Mouse (Mus musculus): Measurements from ENCODE around the gene Ikzf1.

The Ikzf1 gene

DNA sequence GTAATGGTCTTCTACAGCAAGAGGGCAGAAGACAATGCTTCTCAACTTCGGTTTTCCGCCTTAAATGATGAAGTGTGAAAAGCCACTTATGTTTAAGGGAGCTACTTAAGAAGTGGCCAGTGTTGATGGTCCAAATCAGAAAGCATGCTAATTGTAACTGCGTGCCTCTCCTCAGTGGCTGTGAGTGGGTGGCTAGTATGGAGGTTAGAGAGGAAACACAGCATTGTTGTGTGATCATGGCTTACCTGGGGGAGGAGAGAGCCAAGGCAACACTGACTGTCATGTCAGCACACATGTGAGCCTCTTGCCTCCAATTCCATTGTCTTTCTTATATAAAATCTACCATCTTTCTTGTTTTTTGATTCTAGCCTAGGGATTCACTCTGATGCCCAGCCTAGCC, 8.6 kb downstream of the Ikzf1 start:
- Histone ChIP-seq H3K4me3 (replicated peaks; ENCODE audit: low read length) (no peak overlapping the region), H3K36me3 (ENCODE audit: insufficient read depth, low read length) (no peaks in the 10 kb centered on the region), H3K27me3 (ENCODE audit: insufficient read depth, low read length) (peaks cover 23% of the 10 kb centered on the region), H3K9me3 (ENCODE audit: low read length) (no peaks in the 10 kb centered on the region), H3K4me1 (replicated peaks; ENCODE audit: low read depth, low read length) (no peaks in the 10 kb centered on the region)
- TF ChIP-seq POU5F1 (IDR thresholded peaks at IDR 0.05; ENCODE audit: borderline replicate concordance, low read length) (no peak), CTCF (conservative IDR thresholded peaks at IDR 0.05; ENCODE audit: low read length) (no peak), NANOG (IDR thresholded peaks at IDR 0.05; ENCODE audit: borderline replicate concordance, low read length) (no peak)

DNA sequence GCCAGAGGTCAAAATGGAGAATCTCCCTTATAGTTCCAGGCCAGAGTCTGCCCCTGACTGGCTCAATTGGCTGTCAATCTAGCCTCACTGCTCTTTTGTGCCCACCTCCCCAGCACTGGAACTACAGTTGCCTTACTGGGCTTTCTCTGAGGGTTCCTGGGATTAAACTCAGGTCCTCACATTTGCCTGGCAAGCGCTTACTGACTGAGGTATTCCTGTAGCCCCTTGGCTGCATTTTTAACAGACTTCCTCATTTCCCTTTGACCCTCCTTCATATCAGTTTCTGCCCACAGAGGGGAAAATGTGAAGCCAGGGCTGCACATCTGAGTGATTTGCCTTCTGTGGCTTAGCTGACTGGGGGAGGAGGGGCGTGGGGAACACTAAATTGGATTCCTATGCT, 9.3 kb downstream of the Ikzf1 start:
- no peaks in the 10 kb centered on the region for H3K36me3 ChIP-seq (ENCODE audit: insufficient read depth, low read length)
- no peaks in the 10 kb centered on the region for H3K9me3 ChIP-seq (ENCODE audit: low read length)
- H3K27me3 ChIP-seq (ENCODE audit: insufficient read depth, low read length): peaks cover 19% of the 10 kb centered on the region
- no peak overlapping the region for H3K4me3 ChIP-seq (replicated peaks; ENCODE audit: low read length)
- TF ChIP-seq CTCF (conservative IDR thresholded peaks at IDR 0.05; ENCODE audit: low read length) (no peak), NANOG (IDR thresholded peaks at IDR 0.05; ENCODE audit: borderline replicate concordance, low read length) (no peak), POU5F1 (IDR thresholded peaks at IDR 0.05; ENCODE audit: borderline replicate concordance, low read length) (no peak)
- H3K4me1 ChIP-seq (replicated peaks; ENCODE audit: low read depth, low read length): no peaks in the 10 kb centered on the region

DNA sequence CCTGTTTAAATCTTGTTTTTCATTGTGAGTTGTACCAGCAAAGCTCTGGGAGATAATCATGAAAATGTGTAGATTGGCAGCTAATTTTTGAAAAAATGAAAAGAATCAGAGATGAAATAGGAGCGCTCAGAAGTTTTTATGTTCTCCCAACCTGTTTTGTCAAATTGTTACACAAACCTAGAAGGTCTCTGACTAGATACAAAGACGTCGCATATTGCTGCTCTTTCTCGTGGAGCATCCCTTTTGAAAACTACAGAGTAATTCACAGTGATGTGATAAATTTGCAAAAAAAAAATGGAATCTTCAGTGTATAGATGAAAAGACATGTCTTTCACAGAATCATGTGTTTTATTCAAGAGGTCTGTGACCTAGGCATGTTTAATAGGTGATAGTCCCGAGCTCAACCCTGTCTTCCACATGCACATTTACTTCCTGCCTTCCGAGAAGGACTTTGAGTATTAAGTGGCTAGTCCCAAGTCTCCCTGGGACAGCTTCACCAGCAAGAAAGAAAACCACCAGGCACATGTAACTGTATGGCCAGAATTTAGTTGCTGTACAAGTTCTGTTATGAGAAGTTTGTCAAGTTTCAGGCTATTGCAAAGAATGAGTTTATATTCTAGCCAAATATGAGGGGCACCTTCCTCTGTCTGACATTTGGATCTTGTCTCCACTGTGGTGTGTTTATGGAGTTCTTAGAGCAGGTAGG, 9.8 kb downstream of the Ikzf1 start:
- Histone ChIP-seq H3K36me3 (ENCODE audit: insufficient read depth, low read length) (no peaks in the 10 kb centered on the region), H3K27me3 (ENCODE audit: insufficient read depth, low read length) (peaks cover 17% of the 10 kb centered on the region)
- TF ChIP-seq CTCF (conservative IDR thresholded peaks at IDR 0.05; ENCODE audit: low read length) (no peak), NANOG (IDR thresholded peaks at IDR 0.05; ENCODE audit: borderline replicate concordance, low read length) (no peak), POU5F1 (IDR thresholded peaks at IDR 0.05; ENCODE audit: borderline replicate concordance, low read length) (no peak)

DNA sequence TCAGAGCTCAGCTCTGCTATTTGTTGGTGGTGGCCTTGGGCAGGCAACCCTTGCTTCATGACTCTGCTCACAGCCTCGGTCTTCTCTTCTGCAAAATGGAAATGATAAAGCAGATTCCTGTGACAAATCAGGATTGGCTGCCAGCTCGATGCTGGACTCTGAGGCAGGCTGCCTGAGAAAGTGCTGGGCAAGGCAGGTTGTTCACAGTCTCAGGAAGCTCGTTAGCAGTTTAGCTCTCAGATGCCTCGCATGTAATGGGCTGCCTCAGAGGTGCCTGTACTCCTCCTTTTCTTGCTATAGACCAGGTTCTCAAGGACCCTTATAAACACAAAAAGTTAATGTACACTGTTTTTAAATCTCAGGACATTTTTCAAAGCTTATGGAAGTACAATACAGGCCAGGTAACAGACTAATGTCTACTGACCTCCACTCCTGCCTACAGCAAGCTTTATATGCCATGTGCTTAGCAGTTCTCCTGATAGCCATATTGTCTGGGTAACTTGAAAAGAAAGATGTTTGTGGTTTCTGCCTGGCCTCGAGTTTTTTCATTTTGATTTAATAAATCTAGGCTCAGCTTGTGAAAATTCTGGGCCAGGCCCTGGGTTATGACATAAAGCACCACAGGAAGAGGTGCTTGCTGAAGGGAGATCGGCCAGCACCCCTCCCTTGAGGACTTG, 10.5 kb downstream of the Ikzf1 start:
- H3K36me3 ChIP-seq (ENCODE audit: insufficient read depth, low read length): no peaks in the 10 kb centered on the region
- H3K4me1 ChIP-seq (replicated peaks; ENCODE audit: low read depth, low read length): no peaks in the 10 kb centered on the region
- no peaks in the 10 kb centered on the region for H3K9me3 ChIP-seq (ENCODE audit: low read length)
- peaks cover 10% of the 10 kb centered on the region for H3K27me3 ChIP-seq (ENCODE audit: insufficient read depth, low read length)
- H3K4me3 ChIP-seq (replicated peaks; ENCODE audit: low read length): no peak overlapping the region
- TF ChIP-seq CTCF (conservative IDR thresholded peaks at IDR 0.05; ENCODE audit: low read length) (no peak), NANOG (IDR thresholded peaks at IDR 0.05; ENCODE audit: borderline replicate concordance, low read length) (no peak), POU5F1 (IDR thresholded peaks at IDR 0.05; ENCODE audit: borderline replicate concordance, low read length) (no peak)

More for the DNA sequence above, 9.8 kb downstream of the Ikzf1 start:
- H3K4me3 ChIP-seq (replicated peaks; ENCODE audit: low read length): no peak overlapping the region
- no peaks in the 10 kb centered on the region for H3K9me3 ChIP-seq (ENCODE audit: low read length)
- H3K4me1 ChIP-seq (replicated peaks; ENCODE audit: low read depth, low read length): no peaks in the 10 kb centered on the region

DNA sequence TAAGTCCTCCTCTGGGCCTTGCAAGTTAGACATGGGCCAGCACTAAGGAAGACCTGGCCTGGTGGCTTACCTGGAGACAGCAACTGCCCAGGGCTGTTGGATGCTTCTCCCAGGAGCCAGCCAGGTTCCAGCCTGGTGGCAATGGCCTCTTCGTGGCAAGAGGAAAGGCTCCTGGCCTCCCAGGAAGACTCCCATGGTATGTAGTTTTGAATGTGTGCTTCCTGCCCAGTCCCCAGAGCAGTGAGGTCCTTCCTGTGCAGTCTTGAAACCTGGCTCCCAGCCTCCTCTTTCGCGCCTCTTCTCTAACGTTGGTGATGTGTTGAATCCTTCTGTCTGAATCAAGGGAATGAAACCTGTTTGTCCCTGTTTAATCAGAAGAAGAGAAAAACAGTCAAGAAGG, 11.1 kb downstream of the Ikzf1 start:
- no peak overlapping the region for H3K4me3 ChIP-seq (replicated peaks; ENCODE audit: low read length)
- peaks cover 9% of the 10 kb centered on the region; the same call in 1 of the 2 replicates for H3K27me3 ChIP-seq (ENCODE audit: insufficient read depth, low read length)
- TF ChIP-seq NANOG (IDR thresholded peaks at IDR 0.05; ENCODE audit: borderline replicate concordance, low read length) (no peak), POU5F1 (IDR thresholded peaks at IDR 0.05; ENCODE audit: borderline replicate concordance, low read length) (no peak), CTCF (conservative IDR thresholded peaks at IDR 0.05; ENCODE audit: low read length) (no peak)
- H3K9me3 ChIP-seq (ENCODE audit: low read length): no peaks in the 10 kb centered on the region
- H3K36me3 ChIP-seq (ENCODE audit: insufficient read depth, low read length): no peaks in the 10 kb centered on the region
- H3K4me1 ChIP-seq (replicated peaks; ENCODE audit: low read depth, low read length): no peaks in the 10 kb centered on the region

DNA sequence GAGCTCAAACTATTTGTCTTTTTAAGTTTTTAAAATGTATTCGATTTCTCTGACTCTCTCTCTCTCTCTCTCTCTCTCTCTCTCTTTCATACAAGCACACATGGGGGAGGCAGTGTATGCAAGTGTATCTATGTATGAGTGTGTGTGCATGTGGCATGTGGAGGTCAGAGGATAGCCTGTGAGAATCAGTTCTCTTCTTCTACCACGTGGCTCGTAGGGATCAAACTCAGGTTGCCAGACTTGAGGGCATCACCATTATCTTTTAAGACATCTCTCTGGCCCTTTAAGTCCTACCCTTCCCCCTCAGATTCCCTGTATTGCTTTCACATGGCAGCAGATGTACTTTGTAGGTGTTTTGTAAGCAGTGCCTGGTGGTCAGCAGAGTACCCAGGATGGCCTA, 12.0 kb downstream of the Ikzf1 start:
- TF ChIP-seq POU5F1 (IDR thresholded peaks at IDR 0.05; ENCODE audit: borderline replicate concordance, low read length) (no peak), CTCF (conservative IDR thresholded peaks at IDR 0.05; ENCODE audit: low read length) (no peak), NANOG (IDR thresholded peaks at IDR 0.05; ENCODE audit: borderline replicate concordance, low read length) (no peak)
- no peaks in the 10 kb centered on the region for H3K9me3 ChIP-seq (ENCODE audit: low read length)
- H3K27me3 ChIP-seq (ENCODE audit: insufficient read depth, low read length): peaks cover 9% of the 10 kb centered on the region; the same call in 1 of the 2 replicates
- H3K36me3 ChIP-seq (ENCODE audit: insufficient read depth, low read length): no peaks in the 10 kb centered on the region
- no peaks in the 10 kb centered on the region for H3K4me1 ChIP-seq (replicated peaks; ENCODE audit: low read depth, low read length)
- H3K4me3 ChIP-seq (replicated peaks; ENCODE audit: low read length): no peak overlapping the region

DNA sequence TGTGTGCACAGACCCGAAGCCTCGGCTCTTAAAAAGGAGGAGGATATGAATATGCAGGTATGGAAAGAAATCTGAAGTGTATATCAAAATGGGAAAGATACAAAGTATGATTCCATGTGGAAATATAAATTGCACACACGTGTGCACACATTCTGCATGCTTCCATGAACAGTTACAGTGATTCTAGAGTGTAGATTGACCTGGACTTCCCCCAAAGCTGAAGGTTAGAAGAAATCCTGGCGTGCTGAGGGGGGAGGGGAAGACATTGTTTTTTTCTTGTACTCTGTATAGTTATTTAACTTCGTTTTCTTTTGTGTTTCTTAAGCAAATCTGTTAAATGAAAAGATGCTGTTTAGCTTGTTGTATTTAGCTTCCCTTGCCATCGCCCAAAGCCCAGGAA, 16.6 kb downstream of the Ikzf1 start:
- TF ChIP-seq POU5F1 (IDR thresholded peaks at IDR 0.05; ENCODE audit: borderline replicate concordance, low read length) (no peak), NANOG (IDR thresholded peaks at IDR 0.05; ENCODE audit: borderline replicate concordance, low read length) (no peak), CTCF (conservative IDR thresholded peaks at IDR 0.05; ENCODE audit: low read length) (no peak)

DNA sequence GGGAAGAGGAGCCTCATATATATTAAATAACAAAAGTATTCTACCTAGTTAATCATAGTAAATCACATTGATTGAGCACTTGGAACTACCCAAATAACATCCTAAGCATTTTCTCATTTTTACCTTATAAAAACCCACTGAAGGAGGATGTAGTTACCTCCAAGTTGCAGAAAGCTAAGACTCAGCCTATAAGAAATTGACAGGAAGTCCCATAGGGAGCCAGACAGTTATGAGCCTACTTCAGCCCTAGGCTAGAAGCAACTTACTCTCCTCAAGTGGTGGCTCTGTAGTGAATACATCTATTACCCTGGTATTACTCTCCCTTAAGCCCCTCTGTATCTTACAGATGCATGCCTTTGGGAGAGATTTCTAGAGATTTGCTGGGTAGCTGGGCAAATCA, 19.0 kb downstream of the Ikzf1 start:
- Histone ChIP-seq H3K36me3 (ENCODE audit: insufficient read depth, low read length) (no peaks in the 10 kb centered on the region), H3K4me1 (replicated peaks; ENCODE audit: low read depth, low read length) (no peaks in the 10 kb centered on the region), H3K4me3 (replicated peaks; ENCODE audit: low read length) (no peak overlapping the region), H3K27me3 (ENCODE audit: insufficient read depth, low read length) (no peaks in the 10 kb centered on the region; the same call in 1 of the 2 replicates), H3K9me3 (ENCODE audit: low read length) (no peaks in the 10 kb centered on the region)
- TF ChIP-seq CTCF (conservative IDR thresholded peaks at IDR 0.05; ENCODE audit: low read length) (no peak), POU5F1 (IDR thresholded peaks at IDR 0.05; ENCODE audit: borderline replicate concordance, low read length) (no peak), NANOG (IDR thresholded peaks at IDR 0.05; ENCODE audit: borderline replicate concordance, low read length) (no peak)

More for the DNA sequence above, 16.6 kb downstream of the Ikzf1 start:
- Histone ChIP-seq H3K36me3 (ENCODE audit: insufficient read depth, low read length) (no peaks in the 10 kb centered on the region), H3K9me3 (ENCODE audit: low read length) (no peaks in the 10 kb centered on the region), H3K27me3 (ENCODE audit: insufficient read depth, low read length) (no peaks in the 10 kb centered on the region; the same call in 1 of the 2 replicates), H3K4me3 (replicated peaks; ENCODE audit: low read length) (no peak overlapping the region), H3K4me1 (replicated peaks; ENCODE audit: low read depth, low read length) (no peaks in the 10 kb centered on the region)

Measured in E14TG2a.4 (cell line).